Mouse (Mus musculus): ENCODE data around the gene Slc25a22.

GRCm38 (mm10) chr7:141476226-141476980, 38.7 kb upstream of the Slc25a22 start:
- TF ChIP-seq CTCF (conservative IDR thresholded peaks at IDR 0.05; ENCODE audit: insufficient read depth, insufficient read length, low read depth, low read length), result 0 out of 2 replicates have a peak, but pooled peaks have one; percentile 26
- no peak for TF ChIP-seq POLR2A (IDR thresholded peaks at IDR 0.05; ENCODE audit: low read depth, low read length)

Measured in kidney, adult 2 months (tissue).